In genomic region chr15:27997917-27998316, GRCm38 (mm10) we compare ENCODE assay signal across 10 mouse cellular contexts. TPM values are rescaled to one million over a fixed set of nuclear protein-coding genes. Genes with fewer than 3 reads are reported as not detected.
A peak's percentile ranks its signal among the peaks of the same experiment; 100 is the strongest.
DNase-seq lines count a peak whose midpoint lies in the region; ATAC-seq and TF ChIP-seq lines count a peak whose summit lies in the region.
"Had no signal": no experiment of that assay in that cellular context is flagged by ENCODE, and none has a peak within 500 bp of the region (broad histone marks: within the 10 kb centered on the region; RNA-seq: fewer than 3 reads in every experiment).

No protein-coding gene starts in this region.

- intact Hi-C loops in gastrocnemius, adult 2 months (cut with DNase I) = no loop called here
- intact Hi-C loops in left cerebral cortex, adult 2 months (cut with DNase I) = no loop called here

- 10% methylated on average over 8 of the region's 8 CpGs for WGBS in lung, embryonic 14.5 days
- 35% methylated on average over 8 of the region's 8 CpGs for WGBS in lung, adult 2 months
- WGBS in hindbrain, embryonic 15.5 days = 8% methylated on average over 8 of the region's 8 CpGs

- H3K27me3 ChIP-seq in lung, embryonic 14.5 days (ENCODE audit: insufficient read depth, low read length) = no peaks in the 10 kb centered on the region
- no peaks in the 10 kb centered on the region for H3K27me3 ChIP-seq in hindbrain, embryonic 15.5 days

- H3K4me2 ChIP-seq in lung, embryonic 14.5 days = peak overlapping the region; percentile 5; the same call in 1 of the 2 replicates
- no peak overlapping the region for H3K4me2 ChIP-seq in hindbrain, embryonic 15.5 days

- H3K9ac ChIP-seq in lung, embryonic 14.5 days = no peak overlapping the region
- no peak overlapping the region for H3K9ac ChIP-seq in hindbrain, embryonic 15.5 days
- H3K9ac ChIP-seq: liver, postnatal 0 days had no signal

- ATAC-seq in lung, embryonic 14.5 days (ENCODE audit: insufficient read depth) = no peak; the same call in 1 of the 2 replicates
- no peak for ATAC-seq in hindbrain, embryonic 15.5 days (ENCODE audit: low FRiP score, low read depth)
- ATAC-seq: liver, postnatal 0 days had no signal

- peak overlapping the region; percentile 65 for H3K27ac ChIP-seq in gastrocnemius, adult 2 months
- peak overlapping the region; percentile 63 for H3K27ac ChIP-seq in lung, embryonic 14.5 days (ENCODE audit: low read depth)
- H3K27ac ChIP-seq in hindbrain, embryonic 15.5 days (replicated peaks) = peak overlapping the region; percentile 42; the same call in 1 of the 2 replicates
- H3K27ac ChIP-seq in left cerebral cortex, adult 2 months = no peak overlapping the region

- peaks cover 6% of the 10 kb centered on the region; the same call in 1 of the 2 replicates for H3K36me3 ChIP-seq in lung, embryonic 14.5 days (ENCODE audit: insufficient read depth)
- no peaks in the 10 kb centered on the region for H3K36me3 ChIP-seq in hindbrain, embryonic 15.5 days

- TF ChIP-seq POLR2A in lung, adult 2 months (IDR thresholded peaks at IDR 0.05; ENCODE audit: borderline replicate concordance, extremely low read depth, low read depth, low read length) = no peak

- H3K4me1 ChIP-seq in lung, embryonic 14.5 days (ENCODE audit: insufficient read depth) = peaks cover 38% of the 10 kb centered on the region
- H3K4me1 ChIP-seq in lung, adult 2 months (ENCODE audit: control insufficient read depth, insufficient read depth, low read length) = peaks cover 18% of the 10 kb centered on the region
- peaks cover 79% of the 10 kb centered on the region for H3K4me1 ChIP-seq in hindbrain, embryonic 15.5 days (replicated peaks)

- no peak for TF ChIP-seq CTCF in gastrocnemius, adult 2 months (IDR thresholded peaks at IDR 0.05)
- TF ChIP-seq CTCF in lung, embryonic 14.5 days (IDR thresholded peaks at IDR 0.05; ENCODE audit: low read depth) = peak; percentile 17; the same call in 1 of the 2 replicates
- TF ChIP-seq CTCF in lung, adult 2 months (IDR thresholded peaks at IDR 0.05; ENCODE audit: insufficient read depth, low read length) = no peak
- TF ChIP-seq CTCF in left cerebral cortex, adult 2 months (IDR thresholded peaks at IDR 0.05) = no peak

- no peak overlapping the region for H3K4me3 ChIP-seq in gastrocnemius, adult 2 months
- no peak overlapping the region for H3K4me3 ChIP-seq in lung, embryonic 14.5 days (ENCODE audit: low read depth, low read length)
- H3K4me3 ChIP-seq in lung, adult 2 months (replicated peaks; ENCODE audit: extremely low read depth, low read depth, low read length) = no peak overlapping the region
- H3K4me3 ChIP-seq in hindbrain, embryonic 15.5 days = no peak overlapping the region
- H3K4me3 ChIP-seq in left cerebral cortex, adult 2 months = no peak overlapping the region

- H3K9me3 ChIP-seq in lung, embryonic 14.5 days (ENCODE audit: low read depth, low read length) = no peaks in the 10 kb centered on the region
- no peaks in the 10 kb centered on the region for H3K9me3 ChIP-seq in hindbrain, embryonic 15.5 days

- DNase-seq in gastrocnemius, adult 2 months = no peak
- no peak for DNase-seq in gastrocnemius, postnatal 25 days
- DNase-seq in lung, embryonic 14.5 days = no peak
- no peak for DNase-seq in lung, adult 2 months
- peak; percentile 41 for DNase-seq in retina, postnatal 1 day
- no peak for DNase-seq in left cerebral cortex, adult 8-10 months (ENCODE audit: low spot score in 2 of 2)
- DNase-seq in left cerebral cortex, adult 2 months (ENCODE audit: extremely low spot score in 1 of 2, low spot score in 2 of 2) = no peak
- DNase-seq: liver, postnatal 0 days; thymus, adult 18-20 months had no signal

RNA-seq across cellular contexts. Expression of gene Trio, which starts 27.7 kb away (rescaled TPM):
- 10 to 100 TPM; 35.3 to 43.2 TPM for total RNA-seq in gastrocnemius, adult 2 months (2021)
- 10 to 100 TPM; 31.0 to 36.4 TPM for total RNA-seq in gastrocnemius, postnatal 25 days (2021)
- 28.9 and 32.0 TPM in 2 replicates for polyA plus RNA-seq in lung, embryonic 14.5 days (2014; fragmentation: Nextera tagmentation; extraction: Ambion mirVana)
- 39.8 and 47.5 TPM in 2 replicates for polyA plus RNA-seq in lung, adult 2 months (2012; rRNA removed)
- 33.3 and 36.2 TPM in 2 replicates for polyA plus RNA-seq in hindbrain, embryonic 15.5 days (2015; fragmentation: Nextera tagmentation; extraction: Ambion mirVana)
- total RNA-seq in left cerebral cortex, adult 8-10 months (2022) = 100 to 1,000 TPM; 199 to 218 (median 207) TPM
- total RNA-seq in left cerebral cortex, adult 2 months (2021) = 100 to 1,000 TPM; 252 to 279 TPM

Comparison
In these comparisons a context has a peak if more than half of its experiments do, and no peak if none do; other contexts are left out.
1. RNA of gene Trio, which starts 27.7 kb away (total RNA-seq): 252 to 279 TPM in left cerebral cortex, adult 2 months and 199 to 218 TPM in left cerebral cortex, adult 8-10 months; 35.3 to 43.2 TPM in gastrocnemius, adult 2 months and 31.0 to 36.4 TPM in gastrocnemius, postnatal 25 days; every median in the first group is over 4 times any median in the second.